Mouse (Mus musculus) erythroblast, embryonic 14.5 days (primary cell): ENCODE measurements around the gene Kcnab1. TPM values are rescaled to one million over a fixed set of nuclear protein-coding genes. Genes with fewer than 3 reads are reported as not detected.

ENCODE experiments used
- H3K27me3 ChIP-seq: 2 replicates; pipeline ENCODE4 v1.6.1; 2012; ENCODE audit warnings: inconsistent platforms; ENCODE audit not compliant: control insufficient read depth
- H3K36me3 ChIP-seq: 2 replicates; pipeline ENCODE4 v1.6.1; 2012; ENCODE audit warnings: mild to moderate bottlenecking, inconsistent platforms; ENCODE audit not compliant: control insufficient read depth
- H3K4me1 ChIP-seq: 2 replicates; pipeline ENCODE4 v1.6.1; 2012; ENCODE audit warnings: inconsistent platforms; ENCODE audit not compliant: control insufficient read depth
- H3K4me3 ChIP-seq: replicated peaks from 2 replicates; pipeline ENCODE3; 2012; ENCODE audit warnings: moderate library complexity, mild to moderate bottlenecking, inconsistent platforms
- H3K9me3 ChIP-seq: 2 replicates; pipeline ENCODE4 v1.6.1; 2012; ENCODE audit warnings: low read length, inconsistent platforms, mixed read lengths; ENCODE audit not compliant: control insufficient read depth
- GATA1 ChIP-seq: IDR thresholded peaks from 2 replicates; pipeline ENCODE4 v1.6.1; 2012; ENCODE audit warnings: low read length, inconsistent platforms, mixed read lengths
- TAL1 ChIP-seq: IDR thresholded peaks from 3 replicates; pipeline ENCODE4 v1.6.1; 2012; ENCODE audit warnings: low read length, inconsistent platforms, mixed read lengths
- polyA plus RNA-seq: library from polyadenylated mRNA; stranded (reverse); fragments of >175 nt; gene quantifications from 2 replicates; pipeline ENCODE4 v1.2.3, GENCODE M21; 2012

Gene Kcnab1
- polyA plus RNA-seq, 1 experiment: not detected

GRCm38 (mm10) chr3:65283366-65283765 is 174.2 kb downstream of the Kcnab1 start:
- H3K36me3 ChIP-seq: no peaks in the 10 kb centered on the region
- no peaks in the 10 kb centered on the region for H3K27me3 ChIP-seq
- TF ChIP-seq TAL1: no peak
- no peak for TF ChIP-seq GATA1
- H3K4me1 ChIP-seq: no peaks in the 10 kb centered on the region
- H3K4me3 ChIP-seq: no peak overlapping the region
- H3K9me3 ChIP-seq: no peaks in the 10 kb centered on the region; the same call in 1 of the 2 replicates

- Histone ChIP-seq H3K36me3 (no peaks in the 10 kb centered on the region), H3K9me3 (no peaks in the 10 kb centered on the region), H3K4me3 (no peak overlapping the region), H3K27me3 (no peaks in the 10 kb centered on the region), H3K4me1 (no peaks in the 10 kb centered on the region)
- TF ChIP-seq TAL1: no peak
- no peak for TF ChIP-seq GATA1
Observed at GRCm38 (mm10) chr3:65288994-65289393, 179.8 kb downstream of the Kcnab1 start.

DNA sequence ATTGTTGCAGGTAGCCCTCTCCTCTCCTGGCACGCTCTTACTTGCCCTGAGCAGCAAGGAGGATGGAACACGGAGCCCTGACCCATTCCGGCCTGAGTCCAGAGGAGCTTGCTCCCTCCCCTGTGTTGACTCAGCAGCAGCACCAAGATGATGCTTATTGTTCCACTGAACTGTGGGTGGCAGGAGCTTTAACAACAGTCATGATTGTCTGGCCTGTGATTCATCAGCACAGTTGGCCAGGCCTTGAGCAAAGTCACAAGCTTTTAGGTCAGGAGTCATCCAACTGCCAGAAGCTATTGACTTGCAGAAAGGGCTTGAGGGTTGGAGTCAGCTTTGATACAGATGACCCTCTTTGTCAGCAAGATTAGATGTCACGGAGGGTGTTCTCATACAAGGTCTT is 187.8 kb downstream of the Kcnab1 start:
- Histone ChIP-seq H3K9me3 (no peaks in the 10 kb centered on the region), H3K27me3 (no peaks in the 10 kb centered on the region), H3K4me1 (no peaks in the 10 kb centered on the region), H3K36me3 (no peaks in the 10 kb centered on the region), H3K4me3 (no peak overlapping the region)
- TF ChIP-seq GATA1 (no peak), TAL1 (no peak)

- no peaks in the 10 kb centered on the region for H3K36me3 ChIP-seq
- no peak overlapping the region for H3K4me3 ChIP-seq
- H3K9me3 ChIP-seq: no peaks in the 10 kb centered on the region
- no peaks in the 10 kb centered on the region for H3K27me3 ChIP-seq
- H3K4me1 ChIP-seq: no peaks in the 10 kb centered on the region
- no peak for TF ChIP-seq TAL1
- TF ChIP-seq GATA1: no peak
Observed at GRCm38 (mm10) chr3:65299205-65299604, 190.0 kb downstream of the Kcnab1 start.

GRCm38 (mm10) chr3:65301531-65301930 is 192.3 kb downstream of the Kcnab1 start:
- H3K4me3 ChIP-seq: no peak overlapping the region
- H3K36me3 ChIP-seq: no peaks in the 10 kb centered on the region
- no peaks in the 10 kb centered on the region for H3K27me3 ChIP-seq
- no peak for TF ChIP-seq GATA1
- no peak for TF ChIP-seq TAL1
- no peaks in the 10 kb centered on the region for H3K9me3 ChIP-seq
- H3K4me1 ChIP-seq: no peaks in the 10 kb centered on the region

GRCm38 (mm10) chr3:65302559-65302958 is 193.4 kb downstream of the Kcnab1 start:
- no peak overlapping the region for H3K4me3 ChIP-seq
- no peaks in the 10 kb centered on the region for H3K36me3 ChIP-seq
- H3K27me3 ChIP-seq: no peaks in the 10 kb centered on the region
- no peaks in the 10 kb centered on the region for H3K9me3 ChIP-seq
- H3K4me1 ChIP-seq: no peaks in the 10 kb centered on the region
- TF ChIP-seq GATA1: no peak
- TF ChIP-seq TAL1: no peak

- H3K9me3 ChIP-seq: no peaks in the 10 kb centered on the region
- TF ChIP-seq TAL1: no peak
- no peak for TF ChIP-seq GATA1
- H3K36me3 ChIP-seq: no peaks in the 10 kb centered on the region
- H3K27me3 ChIP-seq: no peaks in the 10 kb centered on the region
- H3K4me1 ChIP-seq: no peaks in the 10 kb centered on the region
- no peak overlapping the region for H3K4me3 ChIP-seq
Observed at GRCm38 (mm10) chr3:65315837-65316236, 206.7 kb downstream of the Kcnab1 start.

GRCm38 (mm10) chr3:65316738-65317137 is 207.6 kb downstream of the Kcnab1 start:
- H3K4me1 ChIP-seq: no peaks in the 10 kb centered on the region
- H3K27me3 ChIP-seq: no peaks in the 10 kb centered on the region
- TF ChIP-seq TAL1 (no peak), GATA1 (no peak)

DNA sequence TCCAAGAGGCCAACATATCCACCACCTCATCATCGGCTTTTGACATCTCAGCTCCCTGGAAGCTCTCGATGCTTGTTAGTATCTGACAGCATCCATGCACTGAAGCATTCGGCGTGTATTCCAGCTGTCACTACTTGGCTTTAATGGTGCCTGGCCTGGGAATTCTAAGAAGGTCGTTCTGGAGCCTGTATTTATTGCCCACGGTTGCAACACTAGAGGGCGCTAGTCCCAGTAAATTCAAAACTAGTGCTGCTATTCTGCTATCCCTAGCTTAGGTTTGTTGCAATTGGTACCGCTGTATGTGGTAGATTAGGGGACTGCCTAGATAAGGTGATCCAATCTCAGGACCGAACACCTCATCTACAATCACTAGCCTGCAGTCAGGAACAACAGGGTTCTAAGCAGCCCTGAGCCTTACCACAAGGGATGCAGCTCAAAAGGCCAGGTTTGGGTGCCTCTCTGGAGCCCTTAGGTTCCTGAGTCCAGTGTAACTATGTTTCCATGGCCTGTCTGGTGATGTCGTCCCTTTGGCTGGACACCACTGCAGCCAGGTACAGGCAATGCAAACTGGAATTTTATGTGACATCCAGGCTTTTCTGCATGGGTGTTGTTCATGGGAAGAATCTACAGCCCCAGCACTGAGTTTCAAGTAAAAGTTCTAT is 208.8 kb downstream of the Kcnab1 start:
- no peak overlapping the region for H3K4me3 ChIP-seq
- no peaks in the 10 kb centered on the region for H3K36me3 ChIP-seq
- TF ChIP-seq GATA1 (no peak), TAL1 (no peak)
- no peaks in the 10 kb centered on the region for H3K27me3 ChIP-seq
- no peaks in the 10 kb centered on the region for H3K9me3 ChIP-seq
- H3K4me1 ChIP-seq: no peaks in the 10 kb centered on the region

More at GRCm38 (mm10) chr3:65316738-65317137, 207.6 kb downstream of the Kcnab1 start:
- Histone ChIP-seq H3K4me3 (no peak overlapping the region), H3K36me3 (no peaks in the 10 kb centered on the region), H3K9me3 (no peaks in the 10 kb centered on the region)
